Mouse (Mus musculus) forebrain, embryonic 12.5 days (tissue): ENCODE data around the gene Rps6ka5. TPM values are rescaled to one million over a fixed set of nuclear protein-coding genes. Genes with fewer than 3 reads are reported as not detected.

ENCODE experiments used
- ATAC-seq: fragments of 200-750 bp; cut with Nextera tagmentation; 2 replicates; pipeline ENCODE4 v1.8.0; 2017; ENCODE audit warnings: moderate TSS enrichment; ENCODE audit not compliant: low FRiP score
- H3K27ac ChIP-seq: fragments of 300-500 bp; sonication (generic); 2 replicates; pipeline ENCODE4 v1.5.1; 2016; ENCODE audit warnings: mild to moderate bottlenecking
- H3K27me3 ChIP-seq: fragments of 300-500 bp; sonication (generic); 2 replicates; pipeline ENCODE4 v1.6.1; 2016; ENCODE audit warnings: mild to moderate bottlenecking
- H3K36me3 ChIP-seq: fragments of 300-500 bp; sonication (generic); replicated peaks from 2 replicates; pipeline ENCODE4 v1.6.1; 2016; ENCODE audit warnings: mild to moderate bottlenecking
- H3K4me1 ChIP-seq: fragments of 300-500 bp; sonication (generic); 2 replicates; pipeline ENCODE4 v1.6.1; 2016
- H3K4me2 ChIP-seq: fragments of 300-500 bp; sonication (generic); 2 replicates; pipeline ENCODE4 v1.6.1; 2016; ENCODE audit warnings: mild to moderate bottlenecking, moderate library complexity
- H3K4me3 ChIP-seq: fragments of 300-500 bp; sonication (generic); replicated peaks from 2 replicates; pipeline ENCODE4 v1.5.1; 2016; ENCODE audit warnings: mild to moderate bottlenecking
- H3K9ac ChIP-seq: fragments of 300-500 bp; sonication (generic); 2 replicates; pipeline ENCODE4 v1.6.1; 2016; ENCODE audit warnings: mild to moderate bottlenecking
- H3K9me3 ChIP-seq: fragments of 300-500 bp; sonication (generic); 2 replicates; pipeline ENCODE4 v1.6.1; 2016
- WGBS: fragments of 180-500 bp; shearing (Covaris S2); methylation state at CpG from one replicate; pipeline ENCODE4 v1.1.7; 2016; 5-methylcytosine and 5-hydroxymethylcytosine counted together
- polyA plus RNA-seq: library from polyadenylated mRNA; unstranded; fragments of >200 nt; fragmentation: Nextera tagmentation; extraction: Ambion mirVana; gene quantifications from 2 replicates; pipeline ENCODE4 v1.2.1, GENCODE M21; 2016

The Rps6ka5 gene
- polyA plus RNA-seq, 1 experiment from 2014 or later: 6.5 TPM

GRCm38 (mm10) chr12:100687001-100687400 lies 39.8 kb downstream of the Rps6ka5 start:
- H3K27me3 ChIP-seq: no peaks in the 10 kb centered on the region
- ATAC-seq: no peak
- H3K9ac ChIP-seq: no peak overlapping the region
- H3K36me3 ChIP-seq: no peaks in the 10 kb centered on the region
- H3K9me3 ChIP-seq: no peaks in the 10 kb centered on the region
- no peak overlapping the region for H3K4me2 ChIP-seq
- no peaks in the 10 kb centered on the region for H3K4me1 ChIP-seq
- H3K27ac ChIP-seq: no peak overlapping the region
- WGBS: 76% methylated on average over 2 of the region's 2 CpGs
- H3K4me3 ChIP-seq: no peak overlapping the region

GRCm38 (mm10) chr12:100681752-100682151 lies 45.0 kb downstream of the Rps6ka5 start:
- WGBS: 83% methylated on average over 7 of the region's 7 CpGs
- H3K27me3 ChIP-seq: no peaks in the 10 kb centered on the region
- H3K4me1 ChIP-seq: no peaks in the 10 kb centered on the region
- no peak overlapping the region for H3K4me3 ChIP-seq
- ATAC-seq: no peak
- H3K9me3 ChIP-seq: no peaks in the 10 kb centered on the region
- H3K27ac ChIP-seq: no peak overlapping the region
- no peak overlapping the region for H3K4me2 ChIP-seq
- no peaks in the 10 kb centered on the region for H3K36me3 ChIP-seq
- H3K9ac ChIP-seq: no peak overlapping the region

GRCm38 (mm10) chr12:100681241-100681640 lies 45.5 kb downstream of the Rps6ka5 start:
- 55% methylated on average over 1 of the region's 1 CpGs for WGBS
- no peaks in the 10 kb centered on the region for H3K27me3 ChIP-seq
- no peak overlapping the region for H3K27ac ChIP-seq
- no peaks in the 10 kb centered on the region for H3K9me3 ChIP-seq
- no peaks in the 10 kb centered on the region for H3K4me1 ChIP-seq
- no peak overlapping the region for H3K4me2 ChIP-seq
- no peak overlapping the region for H3K4me3 ChIP-seq
- H3K9ac ChIP-seq: no peak overlapping the region
- H3K36me3 ChIP-seq: no peaks in the 10 kb centered on the region
- ATAC-seq: no peak

GRCm38 (mm10) chr12:100680676-100681075 lies 46.1 kb downstream of the Rps6ka5 start:
- H3K9me3 ChIP-seq: no peaks in the 10 kb centered on the region
- WGBS: 70% methylated on average over 5 of the region's 5 CpGs
- H3K4me1 ChIP-seq: no peaks in the 10 kb centered on the region
- no peaks in the 10 kb centered on the region for H3K27me3 ChIP-seq
- H3K36me3 ChIP-seq: no peaks in the 10 kb centered on the region
- H3K4me3 ChIP-seq: no peak overlapping the region
- H3K4me2 ChIP-seq: no peak overlapping the region
- H3K27ac ChIP-seq: no peak overlapping the region
- H3K9ac ChIP-seq: no peak overlapping the region
- no peak for ATAC-seq

GRCm38 (mm10) chr12:100670647-100671199 lies 56.1 kb downstream of the Rps6ka5 start:
- no peak overlapping the region for H3K9ac ChIP-seq
- no peak overlapping the region for H3K4me2 ChIP-seq
- ATAC-seq: no peak
- no peaks in the 10 kb centered on the region for H3K9me3 ChIP-seq
- H3K27ac ChIP-seq: no peak overlapping the region
- no peaks in the 10 kb centered on the region for H3K27me3 ChIP-seq
- no peaks in the 10 kb centered on the region for H3K4me1 ChIP-seq
- no peaks in the 10 kb centered on the region for H3K36me3 ChIP-seq
- H3K4me3 ChIP-seq: no peak overlapping the region
- WGBS: 94% methylated on average over 2 of the region's 2 CpGs

- Histone ChIP-seq H3K9me3 (no peaks in the 10 kb centered on the region), H3K27me3 (no peaks in the 10 kb centered on the region), H3K4me2 (no peak overlapping the region), H3K4me3 (no peak overlapping the region), H3K27ac (no peak overlapping the region), H3K36me3 (no peaks in the 10 kb centered on the region), H3K4me1 (no peaks in the 10 kb centered on the region), H3K9ac (no peak overlapping the region)
- no peak for ATAC-seq
- WGBS: 80% methylated on average over 4 of the region's 4 CpGs
Measured at GRCm38 (mm10) chr12:100665294-100665693, 61.5 kb downstream of the Rps6ka5 start.

- ATAC-seq: no peak
- Histone ChIP-seq H3K27ac (no peak overlapping the region), H3K27me3 (no peaks in the 10 kb centered on the region), H3K4me1 (no peaks in the 10 kb centered on the region), H3K36me3 (no peaks in the 10 kb centered on the region), H3K4me3 (no peak overlapping the region), H3K4me2 (no peak overlapping the region), H3K9me3 (no peaks in the 10 kb centered on the region), H3K9ac (no peak overlapping the region)
- 86% methylated on average over 2 of the region's 2 CpGs for WGBS
Measured at GRCm38 (mm10) chr12:100660076-100660475, 66.7 kb downstream of the Rps6ka5 start.

- Histone ChIP-seq H3K4me3 (no peak overlapping the region), H3K27ac (no peak overlapping the region), H3K4me2 (no peak overlapping the region), H3K27me3 (no peaks in the 10 kb centered on the region), H3K36me3 (no peaks in the 10 kb centered on the region), H3K4me1 (no peaks in the 10 kb centered on the region), H3K9me3 (no peaks in the 10 kb centered on the region), H3K9ac (no peak overlapping the region)
- WGBS: 89% methylated on average over 4 of the region's 4 CpGs
- ATAC-seq: no peak
Measured at GRCm38 (mm10) chr12:100655972-100656371, 70.8 kb downstream of the Rps6ka5 start.

GRCm38 (mm10) chr12:100641936-100642335 lies 84.8 kb downstream of the Rps6ka5 start:
- Histone ChIP-seq H3K9ac (no peak overlapping the region), H3K27ac (no peak overlapping the region), H3K4me2 (no peak overlapping the region), H3K4me3 (no peak overlapping the region), H3K4me1 (peaks cover under 1% of the 10 kb centered on the region; the same call in 1 of the 2 replicates), H3K27me3 (no peaks in the 10 kb centered on the region), H3K9me3 (no peaks in the 10 kb centered on the region), H3K36me3 (no peaks in the 10 kb centered on the region)
- no peak for ATAC-seq
- WGBS: 87% methylated on average over 1 of the region's 1 CpGs

- Histone ChIP-seq H3K27me3 (no peaks in the 10 kb centered on the region), H3K36me3 (no peaks in the 10 kb centered on the region), H3K9ac (no peak overlapping the region), H3K4me3 (no peak overlapping the region), H3K9me3 (no peaks in the 10 kb centered on the region), H3K4me1 (peaks cover 5% of the 10 kb centered on the region; the same call in 1 of the 2 replicates), H3K4me2 (no peak overlapping the region), H3K27ac (no peak overlapping the region)
- no peak for ATAC-seq
- 78% methylated on average over 3 of the region's 3 CpGs for WGBS
Measured at GRCm38 (mm10) chr12:100640726-100641125, 86.1 kb downstream of the Rps6ka5 start.

- H3K27ac ChIP-seq: no peak overlapping the region
- 54% methylated on average over 7 of the region's 7 CpGs for WGBS
- no peak overlapping the region for H3K4me3 ChIP-seq
- no peak overlapping the region for H3K9ac ChIP-seq
- H3K36me3 ChIP-seq: no peaks in the 10 kb centered on the region
- H3K27me3 ChIP-seq: no peaks in the 10 kb centered on the region
- H3K9me3 ChIP-seq: no peaks in the 10 kb centered on the region
- peaks cover 5% of the 10 kb centered on the region; the same call in 1 of the 2 replicates for H3K4me1 ChIP-seq
- no peak overlapping the region for H3K4me2 ChIP-seq
- ATAC-seq: no peak
Measured at GRCm38 (mm10) chr12:100639680-100640079, 87.1 kb downstream of the Rps6ka5 start.

GRCm38 (mm10) chr12:100637886-100638285 lies 88.9 kb downstream of the Rps6ka5 start:
- Histone ChIP-seq H3K27me3 (no peaks in the 10 kb centered on the region), H3K4me2 (no peak overlapping the region), H3K4me3 (no peak overlapping the region), H3K27ac (no peak overlapping the region), H3K4me1 (peaks cover 5% of the 10 kb centered on the region; the same call in 1 of the 2 replicates), H3K9ac (no peak overlapping the region), H3K36me3 (no peaks in the 10 kb centered on the region), H3K9me3 (no peaks in the 10 kb centered on the region)
- no peak for ATAC-seq
- 93% methylated on average over 8 of the region's 8 CpGs for WGBS

- 24% methylated on average over 3 of the region's 3 CpGs for WGBS
Measured at GRCm38 (mm10) chr12:100636733-100637132, 90.0 kb downstream of the Rps6ka5 start.

More at GRCm38 (mm10) chr12:100636733-100637132, 90.0 kb downstream of the Rps6ka5 start:
- Histone ChIP-seq H3K27me3 (no peaks in the 10 kb centered on the region), H3K4me3 (no peak overlapping the region), H3K4me2 (no peak overlapping the region), H3K9me3 (no peaks in the 10 kb centered on the region), H3K27ac (no peak overlapping the region), H3K9ac (no peak overlapping the region), H3K36me3 (no peaks in the 10 kb centered on the region), H3K4me1 (peaks cover 5% of the 10 kb centered on the region; the same call in 1 of the 2 replicates)
- no peak for ATAC-seq
